Mouse (Mus musculus): ENCODE measurements around the gene Ksr1.

- TF ChIP-seq CTCF (IDR thresholded peaks at IDR 0.05; ENCODE audit: control insufficient read depth, insufficient read depth, low read length) (no peak), POLR2A (IDR thresholded peaks at IDR 0.05; ENCODE audit: borderline replicate concordance, control insufficient read depth, low read depth, low read length) (no peak)
Observed at GRCm38 (mm10) chr11:78999118-78999517, 147.1 kb downstream of the Ksr1 start.

Measured in bone marrow, adult 2 months (tissue).